Mouse (Mus musculus): ENCODE measurements around the gene Cdr2l. TPM values are rescaled to one million over a fixed set of nuclear protein-coding genes. Genes with fewer than 3 reads are reported as not detected.
"Not testable (repeated sequence)": the region's sequence is repeated elsewhere in the genome, so short reads cannot be mapped to it uniquely, and the experiment has no call there.

The Cdr2l gene
- total RNA-seq, 4 experiments from 2014 or later = 26.1 to 27.7 (median 26.9) TPM

DNA sequence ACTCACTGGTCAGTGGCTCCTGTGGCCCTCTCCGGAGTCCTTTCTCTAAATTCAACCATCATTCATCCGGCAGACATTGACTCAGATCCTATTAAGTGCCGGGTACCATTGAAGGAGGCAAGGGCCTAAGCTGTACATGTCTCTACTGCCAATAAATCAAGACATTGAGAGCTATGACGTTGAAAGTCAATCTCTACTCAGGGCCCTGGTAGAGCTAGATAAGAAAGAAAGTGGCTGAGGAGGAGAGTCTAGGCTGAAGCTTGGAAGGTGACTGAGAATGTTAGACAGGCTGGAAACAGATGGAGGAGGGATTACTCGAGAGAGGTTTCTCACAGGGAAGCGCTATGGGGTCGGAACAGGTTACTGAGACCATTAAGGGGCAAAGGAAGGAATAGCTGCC, 11.3 kb upstream of the Cdr2l start:
- no peak for DNase-seq (ENCODE audit: low spot score in 2 of 2)

DNA sequence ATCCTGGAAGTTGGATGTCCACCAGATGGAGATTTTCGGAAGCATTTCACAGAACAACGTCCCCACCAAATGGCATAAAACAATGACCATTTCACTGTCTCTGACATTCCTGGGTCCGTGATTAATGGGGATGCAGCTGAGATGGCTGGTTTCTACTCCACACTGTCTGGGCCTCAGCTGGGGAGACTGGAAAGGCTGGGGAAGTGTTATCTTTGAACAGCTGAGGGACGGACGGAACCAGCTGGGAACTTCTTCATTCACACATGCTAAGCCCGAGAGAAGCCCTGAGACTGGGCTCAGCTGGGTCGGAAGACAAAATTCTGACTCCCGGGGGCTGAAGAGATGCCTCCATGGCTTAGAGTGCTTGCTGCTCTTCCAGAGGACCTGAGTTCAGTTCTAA, 10.4 kb upstream of the Cdr2l start:
- no peak for DNase-seq (ENCODE audit: low spot score in 2 of 2)

DNA sequence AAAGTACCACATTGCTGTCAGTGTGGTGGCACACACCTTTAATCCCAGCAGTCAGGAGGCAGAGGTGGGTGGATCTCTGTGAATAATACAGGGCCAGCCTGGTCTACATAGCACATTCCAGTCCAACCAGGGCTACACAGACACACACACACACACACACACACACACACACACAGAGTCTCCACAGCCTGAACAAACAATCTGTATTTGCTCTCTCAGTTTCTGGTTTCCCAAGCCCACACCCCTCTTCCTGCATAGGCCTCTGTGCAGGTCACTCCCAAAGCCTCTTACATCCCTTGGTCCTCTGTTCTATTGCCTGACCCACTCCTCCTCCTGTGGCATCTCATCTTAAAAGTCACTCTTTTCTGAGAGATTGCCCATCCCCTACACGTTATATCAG, 9.7 kb upstream of the Cdr2l start:
- no peak for DNase-seq (ENCODE audit: low spot score in 2 of 2)

DNA sequence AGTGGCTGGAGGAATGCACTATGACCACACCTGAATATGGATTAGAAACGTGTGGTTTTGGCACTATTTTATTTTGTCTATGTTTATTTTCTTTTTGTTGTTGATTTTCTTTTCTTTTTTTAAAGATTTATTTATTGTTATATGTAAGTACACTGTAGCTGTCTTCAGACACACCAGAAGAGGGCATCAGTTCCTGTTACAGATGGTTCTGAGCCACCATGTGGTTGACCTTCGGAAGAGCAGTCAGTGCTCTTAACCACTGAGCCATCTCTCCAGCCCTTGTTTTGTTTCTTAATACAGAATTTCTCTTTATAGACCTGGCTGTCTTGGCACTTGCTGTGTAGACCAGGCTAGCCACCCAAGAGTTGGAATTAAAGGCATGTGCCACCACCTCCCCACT, 9.0 kb upstream of the Cdr2l start:
- DNase-seq (ENCODE audit: low spot score in 2 of 2) = no peak

DNA sequence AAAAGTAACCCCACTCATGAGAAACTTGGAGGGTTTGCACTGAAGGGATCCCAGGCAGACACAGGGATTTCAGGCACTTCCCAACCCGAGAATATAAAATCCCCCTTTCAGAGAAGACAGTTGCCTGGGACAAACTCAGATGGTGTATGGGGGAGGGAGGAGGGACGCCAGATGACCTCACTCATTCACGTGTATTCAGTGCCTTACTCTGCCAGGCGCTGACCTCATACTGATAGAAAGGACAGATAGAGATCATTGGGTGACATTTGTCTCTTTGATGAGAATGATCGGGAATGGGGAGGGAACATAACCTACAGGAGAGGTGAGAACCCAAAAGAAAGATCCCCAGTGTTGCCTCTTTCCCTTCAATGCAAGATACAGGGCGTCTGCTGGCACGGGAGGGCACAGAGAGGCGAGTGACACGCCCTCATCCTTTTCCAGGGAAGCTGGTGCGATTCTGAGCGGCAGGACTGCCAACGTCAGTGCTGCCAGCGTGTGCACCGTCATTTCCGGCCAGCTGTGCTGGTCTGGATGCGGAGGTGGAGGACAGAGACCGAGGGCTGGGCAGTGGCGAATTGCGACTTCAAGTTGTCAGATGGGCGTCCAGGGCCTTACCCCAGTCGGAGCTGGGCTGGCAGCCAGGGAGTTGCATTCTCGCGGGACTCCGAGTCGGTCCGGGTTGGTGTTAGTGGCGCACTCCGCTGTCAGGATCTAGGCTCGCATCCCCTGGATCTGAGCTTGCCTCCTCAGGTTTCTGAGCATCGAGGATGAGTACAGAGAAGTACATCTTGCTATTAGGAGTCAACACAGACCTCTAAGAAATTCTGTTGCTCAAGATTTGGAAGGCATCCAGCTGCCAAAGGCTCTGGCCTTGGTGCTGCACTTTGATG, 7.7 kb upstream of the Cdr2l start:
- DNase-seq (ENCODE audit: low spot score in 2 of 2) = peak; percentile 81 to 84

DNA sequence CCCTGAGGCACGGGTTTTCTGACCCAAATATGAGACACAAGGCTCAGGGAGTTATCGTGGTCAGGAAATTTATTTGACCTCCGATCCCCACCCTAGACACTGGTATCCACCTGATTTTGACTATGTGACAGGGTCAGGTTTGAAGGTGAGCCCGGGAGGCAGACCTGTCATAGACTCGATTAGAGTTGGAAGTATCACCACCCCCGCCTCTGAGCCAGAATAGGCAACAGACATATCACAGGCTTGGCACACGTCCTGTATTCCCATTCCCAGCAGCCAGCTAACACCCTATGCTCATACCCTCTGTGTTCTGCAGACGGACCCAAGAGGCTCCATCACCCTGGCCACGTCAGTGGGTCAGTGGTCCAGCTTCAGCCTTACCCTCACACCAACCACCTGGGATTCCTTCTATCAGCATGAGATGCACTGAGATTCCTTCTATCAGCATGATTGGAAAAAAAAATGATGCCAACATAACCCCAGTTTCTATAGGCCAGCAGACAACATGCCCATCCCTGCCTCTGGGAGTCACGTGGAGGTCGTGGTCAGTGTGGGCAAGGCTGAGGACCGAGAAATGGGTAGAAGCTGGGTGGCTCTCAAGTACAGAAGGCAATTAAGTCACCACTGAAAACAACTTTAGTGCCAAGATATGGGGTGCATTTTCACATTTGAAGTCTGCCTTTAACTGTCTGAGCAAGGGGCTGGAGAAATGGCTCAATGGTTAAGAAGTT, 6.9 kb upstream of the Cdr2l start:
- DNase-seq (ENCODE audit: low spot score in 2 of 2) = peak in 1 of 2 experiments; percentile 76

DNA sequence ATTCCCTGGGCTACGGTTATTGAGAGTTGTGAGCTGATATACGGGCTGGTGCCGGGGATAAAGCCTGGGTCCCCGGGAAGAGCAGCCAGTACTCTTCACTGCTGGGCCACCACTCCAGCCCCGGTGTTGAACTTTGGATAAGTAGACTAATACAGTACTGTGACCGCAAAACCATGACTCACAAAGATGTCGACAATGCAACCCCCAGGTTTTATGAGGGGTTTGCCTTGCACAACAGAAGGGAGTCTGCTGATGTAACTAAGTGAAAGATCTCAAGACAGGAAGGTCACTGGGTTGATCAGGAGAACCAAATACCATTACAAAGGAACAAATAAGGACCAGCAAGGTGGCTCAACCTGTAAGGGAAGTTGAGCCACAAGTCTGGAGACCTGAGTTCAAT, 5.0 kb upstream of the Cdr2l start:
- DNase-seq (ENCODE audit: low spot score in 2 of 2) = no peak

DNA sequence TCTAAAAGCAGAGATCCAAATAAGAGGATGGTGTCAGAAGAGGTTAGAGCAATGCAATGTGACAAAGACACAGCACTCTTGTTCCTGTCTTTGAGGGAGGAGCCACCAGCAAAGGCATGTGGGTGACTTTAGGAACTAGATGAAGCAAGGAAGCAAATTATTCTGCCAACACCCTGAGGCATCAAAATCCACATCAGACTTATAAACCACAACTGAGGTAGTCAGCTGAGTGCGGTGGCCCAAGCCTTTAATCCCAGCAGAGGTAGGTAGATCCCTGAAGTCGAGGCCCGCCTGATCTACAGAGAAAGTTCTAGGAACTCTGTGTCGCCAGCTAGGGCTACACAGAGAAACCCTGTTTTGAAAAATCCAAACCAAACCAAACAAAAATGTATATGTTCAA, 4.5 kb upstream of the Cdr2l start:
- no peak for DNase-seq (ENCODE audit: low spot score in 2 of 2)

DNA sequence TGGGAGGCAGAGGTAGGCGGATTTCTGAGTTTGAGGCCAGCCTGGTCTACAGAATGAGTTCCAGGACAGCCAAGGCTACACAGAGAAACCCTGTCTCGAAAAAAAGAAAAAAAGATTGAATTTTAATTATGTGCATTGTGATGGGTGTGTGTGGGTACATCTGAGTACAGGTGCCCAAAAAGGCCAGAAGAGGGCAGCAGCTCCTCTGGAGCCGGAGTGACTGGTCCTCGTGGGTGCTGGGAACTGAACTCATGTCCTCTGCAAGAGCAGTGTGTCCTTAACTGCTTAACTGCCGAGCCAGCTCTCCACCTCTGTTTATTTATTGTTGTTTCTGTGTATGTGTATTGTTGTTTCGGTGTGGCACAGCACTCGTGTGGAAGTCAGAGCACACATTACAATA, 3.9 kb upstream of the Cdr2l start:
- no peak for DNase-seq (ENCODE audit: low spot score in 2 of 2)

DNA sequence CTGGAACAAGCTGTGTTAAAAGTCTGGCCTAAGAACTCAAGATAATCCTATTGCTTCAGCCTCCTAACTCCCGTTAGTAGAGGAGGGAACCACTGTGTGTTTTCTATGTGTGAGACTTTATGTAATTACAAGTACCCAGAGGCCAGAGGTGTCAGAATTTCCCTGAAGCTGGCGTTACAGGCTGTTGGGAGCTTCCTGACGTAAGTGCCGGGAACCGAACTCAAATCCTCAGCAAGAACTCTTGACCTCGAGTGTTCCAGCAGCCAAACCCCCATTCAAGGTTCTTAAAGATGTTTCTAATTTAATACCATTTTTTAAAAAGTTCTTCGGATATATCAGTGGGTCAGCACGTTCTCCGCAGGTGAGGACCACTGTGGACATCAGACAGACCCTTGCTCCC, 440 bp upstream of the Cdr2l start:
- no peak for DNase-seq (ENCODE audit: low spot score in 2 of 2)

DNA sequence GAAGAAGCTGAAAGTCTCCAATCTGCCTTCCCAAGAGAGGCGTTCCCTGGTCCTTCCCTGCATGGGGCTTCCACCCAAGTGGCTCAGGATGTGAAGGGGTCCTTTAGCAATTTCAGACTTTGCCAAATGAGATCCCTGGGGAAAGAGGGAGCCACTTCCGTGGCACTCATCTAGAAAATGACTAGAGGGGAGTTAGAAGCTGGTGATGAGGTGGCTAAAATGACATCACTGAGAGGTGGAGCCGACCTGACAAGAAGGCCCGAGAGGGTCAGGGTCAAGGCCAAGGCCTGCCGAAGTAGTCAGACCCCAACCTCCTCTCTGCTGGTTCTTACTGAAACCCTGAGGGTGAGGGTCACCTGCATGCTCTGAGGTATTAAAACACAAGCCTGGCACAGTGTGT, 1.2 kb downstream of the Cdr2l start:
- no peak for DNase-seq (ENCODE audit: low spot score in 2 of 2)

DNA sequence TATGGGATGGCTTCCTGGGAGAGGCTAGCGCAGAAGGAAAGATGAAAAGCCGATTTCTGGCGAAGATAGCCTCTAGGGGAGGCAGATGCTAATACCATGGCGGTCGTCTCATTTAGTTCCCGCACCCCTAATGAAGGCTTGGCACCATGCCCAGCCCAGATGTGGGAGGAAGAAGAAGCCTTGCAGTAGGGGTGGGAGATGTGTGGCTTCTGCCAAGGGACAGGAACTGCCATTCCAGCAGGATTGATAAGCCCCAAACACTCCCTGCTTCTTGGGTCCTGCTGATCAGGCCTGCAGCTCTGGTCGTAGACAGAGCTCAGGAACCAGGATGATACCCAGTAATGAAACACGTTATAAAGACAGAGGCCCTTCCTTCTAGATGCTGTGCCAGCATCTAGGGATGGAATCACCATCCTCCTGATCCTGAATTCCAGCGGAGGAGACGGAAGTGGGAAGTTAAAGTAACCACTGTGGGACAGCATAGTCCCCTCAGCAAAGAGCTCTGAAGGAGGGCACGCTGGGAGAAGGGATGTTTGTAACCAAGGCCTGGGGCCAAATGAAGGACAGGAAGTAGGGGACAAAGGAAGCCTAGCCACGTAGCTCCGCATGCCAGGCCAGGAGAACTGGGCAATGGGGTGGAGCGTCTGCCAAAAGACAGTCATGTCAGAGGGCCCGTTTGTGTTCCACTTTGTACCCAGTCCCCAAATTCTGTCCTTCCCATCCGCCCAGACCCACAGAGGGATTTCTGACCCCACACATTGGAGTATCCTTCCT, 2.2 kb downstream of the Cdr2l start:
- DNase-seq (ENCODE audit: low spot score in 2 of 2) = peak in 1 of 2 experiments; percentile 59

DNA sequence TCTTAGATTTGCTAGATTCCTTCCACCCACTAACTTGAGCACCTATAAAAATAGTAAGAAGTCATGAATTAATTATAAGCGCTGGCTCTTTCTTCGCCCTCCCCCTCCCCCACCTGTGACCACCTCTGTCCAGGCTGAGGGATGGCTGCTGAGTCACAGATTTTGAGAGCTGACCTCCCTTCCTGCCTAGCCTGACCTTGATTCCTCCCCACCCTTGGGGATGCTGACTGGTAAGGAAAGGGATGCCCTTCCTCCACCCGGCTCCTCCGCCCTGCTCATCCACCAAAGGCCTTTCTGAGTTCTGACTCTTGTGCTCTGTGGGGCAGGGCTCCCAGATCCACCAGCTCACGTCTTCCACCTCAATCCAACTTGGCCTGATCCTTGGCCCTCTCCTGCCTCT, 2.9 kb downstream of the Cdr2l start:
- no peak for DNase-seq (ENCODE audit: low spot score in 2 of 2)

DNA sequence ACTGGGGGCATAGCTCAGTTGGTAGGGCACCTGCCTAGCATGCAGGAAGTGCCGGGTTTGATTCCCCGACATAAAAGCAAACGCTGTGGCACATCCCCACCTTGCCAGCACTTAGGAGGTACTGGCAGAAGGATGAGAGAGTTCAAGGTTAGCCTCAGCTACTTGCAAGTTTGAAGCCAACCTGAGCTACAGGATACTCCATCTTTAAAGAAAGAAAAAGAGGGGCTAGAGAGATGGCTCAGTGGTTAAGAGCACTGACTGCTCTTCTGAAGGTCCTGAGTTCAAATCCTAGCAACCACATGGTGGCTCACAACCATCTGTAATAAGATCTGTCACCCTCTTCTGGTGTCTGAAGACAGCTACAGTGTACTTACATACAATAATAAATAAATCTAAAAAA, 5.1 kb downstream of the Cdr2l start:
- DNase-seq (ENCODE audit: low spot score in 2 of 2) = not testable (repeated sequence)

DNA sequence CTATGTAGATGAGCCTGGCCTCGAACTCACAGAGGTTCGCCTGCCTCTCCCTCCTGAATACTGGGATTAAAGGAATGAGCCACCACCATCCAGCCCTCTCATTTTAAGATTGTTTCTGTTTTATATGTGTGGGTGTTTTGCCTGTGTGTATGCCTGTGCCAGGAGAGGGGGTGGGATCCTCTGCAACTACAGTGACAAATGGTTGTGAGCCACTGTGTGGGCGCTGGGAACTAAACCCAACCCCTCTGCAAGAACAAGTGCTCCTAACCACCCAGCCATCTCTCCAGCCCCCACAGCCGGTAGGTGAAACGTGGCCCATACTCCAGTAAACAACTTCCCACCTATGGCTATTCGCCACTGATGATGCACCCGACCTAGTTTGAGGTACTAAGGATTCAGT, 9.6 kb downstream of the Cdr2l start:
- DNase-seq (ENCODE audit: low spot score in 2 of 2) = no peak

DNA sequence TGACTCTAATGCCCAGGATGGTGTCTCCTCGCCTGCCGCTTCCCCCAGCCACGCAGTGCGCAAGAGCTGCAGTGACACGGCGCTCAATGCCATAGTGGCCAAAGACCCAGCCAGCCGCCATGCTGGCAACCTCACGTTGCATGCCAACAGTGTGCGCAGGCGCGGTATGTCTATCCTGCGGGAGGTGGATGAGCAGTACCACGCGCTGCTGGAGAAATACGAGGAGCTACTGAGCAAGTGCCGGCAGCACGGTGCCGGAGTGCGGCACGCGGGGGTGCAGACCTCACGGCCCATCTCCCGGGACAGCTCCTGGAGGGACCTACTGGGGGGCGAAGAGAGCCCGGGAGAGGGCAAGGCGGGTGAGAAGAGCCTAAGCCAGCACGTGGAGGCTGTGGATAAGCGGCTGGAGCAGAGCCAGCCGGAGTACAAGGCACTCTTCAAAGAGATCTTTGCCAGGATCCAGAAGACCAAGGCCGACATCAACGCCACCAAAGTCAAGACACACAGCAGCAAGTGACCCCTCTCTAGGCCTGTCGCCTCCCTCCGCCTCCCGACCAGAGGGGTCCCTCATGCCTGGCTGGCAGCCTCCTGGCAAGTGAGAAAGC, 12.1 kb downstream of the Cdr2l start:
- no peak for DNase-seq (ENCODE audit: low spot score in 2 of 2)

DNA sequence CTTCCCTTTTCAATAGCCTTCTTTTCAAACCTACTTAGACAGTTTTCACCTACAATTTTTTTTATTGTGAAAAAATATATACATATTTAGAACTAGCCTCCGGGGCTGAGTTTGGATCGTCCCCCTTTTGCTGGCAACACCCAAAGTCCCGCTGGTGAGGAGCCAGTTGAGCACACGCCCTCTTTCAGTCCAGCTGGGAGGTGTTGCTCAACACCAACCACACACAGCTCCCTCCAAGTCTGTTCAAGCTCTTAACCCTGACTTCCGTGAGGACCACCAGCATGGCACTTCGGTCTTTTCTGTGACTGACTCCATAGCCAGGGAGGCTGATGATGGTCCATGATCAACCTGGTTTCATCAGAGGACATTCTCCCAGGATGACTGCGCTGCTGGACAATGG, 16.4 kb downstream of the Cdr2l start:
- DNase-seq (ENCODE audit: low spot score in 2 of 2) = no peak

DNA sequence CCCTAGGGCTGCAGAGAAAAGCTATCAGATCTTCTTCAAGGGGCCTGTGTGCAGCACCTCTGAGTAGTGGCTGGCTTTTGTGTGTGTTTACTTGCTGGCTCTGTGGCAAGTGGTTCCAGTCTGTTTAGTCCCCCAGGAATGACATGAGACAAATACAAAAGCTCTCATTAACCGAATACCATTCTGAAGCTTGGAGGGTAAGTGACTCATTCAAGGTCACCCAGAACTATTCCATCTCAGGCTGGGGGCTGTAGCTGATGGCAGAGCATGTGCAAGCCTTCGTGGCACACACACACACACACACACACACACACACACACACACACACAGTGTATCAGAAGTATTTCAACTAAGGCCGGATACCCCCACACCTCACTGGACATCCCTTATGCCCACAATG, 18.4 kb downstream of the Cdr2l start:
- DNase-seq (ENCODE audit: low spot score in 2 of 2) = no peak

DNA sequence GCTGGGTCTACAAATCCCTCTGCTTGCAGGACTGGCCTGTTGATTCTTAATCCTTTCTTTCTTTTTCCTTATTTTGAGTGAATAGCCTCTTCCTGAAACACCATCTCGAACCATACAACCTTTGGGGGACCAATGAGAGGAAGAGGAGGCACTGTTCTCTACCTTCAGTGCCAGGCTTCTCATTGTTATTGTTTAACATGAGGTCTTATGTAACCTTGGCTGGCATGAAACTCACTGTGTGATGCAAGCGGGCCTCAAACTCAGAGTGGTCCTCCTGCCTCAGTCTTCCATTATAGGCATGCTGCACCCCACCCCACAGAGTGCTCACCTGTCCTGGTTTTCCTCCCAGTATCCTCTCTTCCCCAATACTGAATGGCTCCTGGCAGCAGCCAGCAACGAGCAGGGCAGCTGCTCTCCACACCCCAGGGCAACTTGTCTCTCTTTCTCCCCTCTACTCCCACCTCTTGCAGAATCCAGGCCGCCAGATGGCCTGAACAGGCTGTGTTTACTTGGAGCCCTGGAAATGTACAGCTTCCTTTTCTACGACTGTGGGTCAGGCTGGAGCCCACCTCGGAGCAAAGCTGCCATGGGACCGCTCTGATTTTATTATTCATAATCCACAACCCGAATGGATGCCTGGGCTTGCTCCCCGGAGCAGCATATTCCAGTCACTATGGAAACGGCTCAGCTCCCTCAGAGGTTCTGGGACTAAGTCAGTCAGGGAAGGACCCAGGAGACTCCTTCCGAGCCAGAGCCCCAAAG, 19.1 kb downstream of the Cdr2l start:
- DNase-seq (ENCODE audit: low spot score in 2 of 2) = peak in 1 of 2 experiments; percentile 44

DNA sequence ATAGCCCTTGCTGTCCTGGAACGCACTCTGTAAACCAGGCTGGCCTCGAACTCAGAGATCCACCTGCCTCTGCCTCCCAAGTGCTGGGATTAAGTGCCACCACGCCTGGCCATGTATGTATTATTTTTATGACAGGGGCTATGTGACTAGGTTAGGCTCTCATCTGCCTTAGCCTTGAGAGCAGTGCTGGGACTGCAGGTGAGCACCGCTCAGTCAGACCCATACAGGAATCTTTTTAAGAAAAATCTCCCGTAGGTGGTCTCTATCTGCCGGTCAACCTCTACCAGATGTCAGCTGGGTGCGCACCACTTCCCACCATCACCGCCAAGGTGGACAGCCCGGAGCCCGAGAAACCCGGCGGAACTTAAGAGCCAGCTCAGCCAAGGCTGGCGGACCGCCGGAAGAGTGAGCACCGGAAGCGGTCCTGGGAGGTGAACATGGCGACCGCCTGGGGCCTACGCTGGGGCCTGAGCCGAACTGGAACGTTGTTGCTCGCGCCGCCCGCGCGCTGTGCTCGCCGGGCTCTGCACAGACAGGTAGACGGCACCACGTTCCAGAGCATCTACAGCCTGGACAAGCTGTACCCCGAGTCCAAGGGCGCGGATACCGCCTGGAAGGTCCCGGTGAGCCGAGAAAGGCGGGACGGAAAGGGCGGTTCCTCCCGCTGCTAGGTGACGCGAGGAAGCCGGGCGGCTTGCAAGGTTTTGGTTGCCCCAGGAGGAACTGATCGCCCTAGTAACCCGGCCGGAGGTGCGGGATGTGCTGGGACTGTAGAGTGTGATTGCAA, 21.8 kb downstream of the Cdr2l start, which contains the start of gene Mrpl58:
Gene Mrpl58 (plus strand): TSS at position 415 of the 787 bp plus-strand sequence.
- peak; percentile 67 to 89 for DNase-seq (ENCODE audit: low spot score in 2 of 2)

Data from left cerebral cortex, adult 8-10 months (tissue).